Mouse (Mus musculus) cortical plate, adult 2 months (tissue): ENCODE measurements around the gene Dpp3.

Source experiments
- CTCF ChIP-seq: fragments of 200-500 bp; IDR thresholded peaks from 2 replicates; pipeline ENCODE4 v1.5.1; 2011; ENCODE audit warnings: mild to moderate bottlenecking, control low read depth, low read length; ENCODE audit not compliant: insufficient read depth; ENCODE audit errors: extremely low read depth
- POLR2A ChIP-seq: fragments of 200-500 bp; IDR thresholded peaks from 2 replicates; pipeline ENCODE4 v1.6.1; 2011; ENCODE audit warnings: mild to moderate bottlenecking, low read length, control low read depth; ENCODE audit not compliant: insufficient read depth; ENCODE audit errors: extremely low read depth

GRCm38 (mm10) chr19:4899888-4900287 lies 28.2 kb downstream of the Dpp3 start:
- TF ChIP-seq POLR2A (no peak), CTCF (no peak)
